In genomic region chr14:56844507-56844906, GRCm38 (mm10) we compare ENCODE assay signal across 11 mouse cellular contexts. TPM values are rescaled to one million over a fixed set of nuclear protein-coding genes. Genes with fewer than 3 reads are reported as not detected.
DNase-seq lines count a peak whose midpoint lies in the region; ATAC-seq and TF ChIP-seq lines count a peak whose summit lies in the region.
"Had no signal": no experiment of that assay in that cellular context is flagged by ENCODE, and none has a peak within 500 bp of the region (broad histone marks: within the 10 kb centered on the region; RNA-seq: fewer than 3 reads in every experiment).

No protein-coding gene starts in this region.

- H3K27ac ChIP-seq in hindbrain, postnatal 0 days = no peak overlapping the region

- H3K4me1 ChIP-seq in hindbrain, postnatal 0 days (ENCODE audit: insufficient read depth, low read length) = no peaks in the 10 kb centered on the region

- no peaks in the 10 kb centered on the region for H3K9me3 ChIP-seq in hindbrain, postnatal 0 days (ENCODE audit: low read length)

- H3K27me3 ChIP-seq in hindbrain, postnatal 0 days (ENCODE audit: insufficient read depth, low read length) = no peaks in the 10 kb centered on the region

- 5% methylated on average over 2 of the region's 2 CpGs for whole genome bisulfite sequencing in hindbrain, postnatal 0 days

- intact Hi-C loops in left cerebral cortex, postnatal 10 days (cut with DNase I) = no loop called here
- intact Hi-C loops in gastrocnemius, postnatal 14 days (cut with DNase I; ENCODE audit: low total_unique reads) = no loop called here

- H3K9ac ChIP-seq in hindbrain, postnatal 0 days (replicated peaks; ENCODE audit: low read length) = no peak overlapping the region

- TF ChIP-seq CTCF in hindbrain, postnatal 0 days (IDR thresholded peaks at IDR 0.05; ENCODE audit: low read depth) = no peak

- H3K4me2 ChIP-seq in hindbrain, postnatal 0 days (ENCODE audit: low read depth, low read length) = no peak overlapping the region

- H3K36me3 ChIP-seq in hindbrain, postnatal 0 days (ENCODE audit: insufficient read depth, low read length) = no peaks in the 10 kb centered on the region

- no peak overlapping the region for H3K4me3 ChIP-seq in hindbrain, postnatal 0 days (ENCODE audit: low read length)

- peak; percentile 13 for DNase-seq in retina, postnatal 1 day
- DNase-seq in retina, embryonic 14.5 days (ENCODE audit: low spot score) = no peak
- peak; percentile 15 for DNase-seq in hindbrain, postnatal 0 days (ENCODE audit: low spot score)
- peak; percentile 48 to 72 for DNase-seq in kidney, postnatal 36 days
- no peak for DNase-seq in left cerebral cortex, postnatal 10 days (ENCODE audit: extremely low spot score in 1 of 2, low spot score in 2 of 2)
- no peak for DNase-seq in gastrocnemius, postnatal 14 days
- no peak for DNase-seq in cerebellum, postnatal 25 days
- DNase-seq in left cerebral cortex, adult 11 months (ENCODE audit: low spot score) = no peak
- DNase-seq: cerebellum, adult 11-12 months; spleen, adult 18-20 months; thymus, postnatal 36 days had no signal

- ATAC-seq in hindbrain, postnatal 0 days = peak; percentile 75; the same call in 1 of the 2 replicates

RNA-seq across cellular contexts. Expression of gene Zmym5, which starts 33.0 kb away (rescaled TPM):
- 12.1 and 12.4 TPM in 2 replicates for total RNA-seq in hindbrain, postnatal 0 days (2014; rRNA removed)
- polyA plus RNA-seq in hindbrain, postnatal 0 days (2015; fragmentation: Nextera tagmentation; extraction: Ambion mirVana) = 25.3 and 25.9 TPM in 2 replicates
- total RNA-seq in left cerebral cortex, postnatal 10 days (2021) = 10 to 100 TPM; 27.0 to 27.2 TPM
- total RNA-seq in gastrocnemius, postnatal 14 days (2021) = 10 to 100 TPM; 14.9 to 18.2 TPM

RNA-seq across cellular contexts. Expression of gene Zmym2, which starts 41.9 kb away (rescaled TPM):
- 27.3 and 37.1 TPM in 2 replicates for total RNA-seq in hindbrain, postnatal 0 days (2014; rRNA removed)
- polyA plus RNA-seq in hindbrain, postnatal 0 days (2015; fragmentation: Nextera tagmentation; extraction: Ambion mirVana) = 28.5 TPM in 2 replicates
- total RNA-seq in left cerebral cortex, postnatal 10 days (2021) = 10 to 100 TPM; 82.9 to 88.8 TPM
- total RNA-seq in gastrocnemius, postnatal 14 days (2021) = 10 to 100 TPM; 26.2 to 29.5 TPM

Comparison
In these comparisons a context has a peak if more than half of its experiments do, and no peak if none do; other contexts are left out.
1. DNase-seq: peak in retina, postnatal 1 day (single experiment), hindbrain, postnatal 0 days (single experiment) and kidney, postnatal 36 days (2 of 2); none in retina, embryonic 14.5 days (single experiment), left cerebral cortex, postnatal 10 days (0 of 2), gastrocnemius, postnatal 14 days (single experiment), cerebellum, postnatal 25 days (0 of 2) and left cerebral cortex, adult 11 months (single experiment).